Mouse (Mus musculus) adrenal gland, adult 10 weeks (tissue): Measurements from ENCODE around the gene Sox2. TPM values are rescaled to one million over a fixed set of nuclear protein-coding genes. Genes with fewer than 3 reads are reported as not detected.

Experiments used
- polyA plus RNA-seq: library from polyadenylated mRNA; stranded (reverse); fragments of 350-450 nt; fragmentation: Illumina TruSeq; extraction: RNeasy Lipid Tissue Mini Kit (QIAGEN cat#74804); gene quantifications from one replicate; pipeline ENCODE4 v1.2.3, GENCODE M21; 2014; ENCODE audit warnings: low read depth, low replicate concordance

The Sox2 gene
- 0.29 TPM for polyA plus RNA-seq

GRCm38 (mm10) chr3:34649726-34650620 is at the start of gene Sox2:
Gene Sox2 (plus strand): TSS chr3:34650405.

